Mouse (Mus musculus) E14TG2a.4 (cell line): Measurements from ENCODE around the gene Zfp414.
"Not testable (repeated sequence)": the region's sequence is repeated elsewhere in the genome, so short reads cannot be mapped to it uniquely, and the experiment has no call there.

Experiments
- CTCF ChIP-seq: conservative IDR thresholded peaks from 2 replicates; pipeline ENCODE4 v1.5.1; 2014; ENCODE audit warnings: low read length
- NANOG ChIP-seq: IDR thresholded peaks from 2 replicates; pipeline ENCODE4 v1.6.1; 2014; ENCODE audit warnings: borderline replicate concordance, low read length, mixed read lengths
- POU5F1 ChIP-seq: IDR thresholded peaks from 2 replicates; pipeline ENCODE4 v1.6.1; 2014; ENCODE audit warnings: low read length, borderline replicate concordance

GRCm38 (mm10) chr17:33613726-33614125, 15.2 kb upstream of the Zfp414 start:
- TF ChIP-seq CTCF, NANOG, POU5F1: not testable (repeated sequence)
